Mouse (Mus musculus): ENCODE measurements at regions not wholly inside any gene's neighbourhood (a gene's known extent, or its start where the extent isn't known, plus 50 kb on each side); places are given as distances from the start of the nearest gene placed in this dataset.
A peak's percentile ranks its signal among the peaks of the same experiment; 100 is the strongest.

DNA sequence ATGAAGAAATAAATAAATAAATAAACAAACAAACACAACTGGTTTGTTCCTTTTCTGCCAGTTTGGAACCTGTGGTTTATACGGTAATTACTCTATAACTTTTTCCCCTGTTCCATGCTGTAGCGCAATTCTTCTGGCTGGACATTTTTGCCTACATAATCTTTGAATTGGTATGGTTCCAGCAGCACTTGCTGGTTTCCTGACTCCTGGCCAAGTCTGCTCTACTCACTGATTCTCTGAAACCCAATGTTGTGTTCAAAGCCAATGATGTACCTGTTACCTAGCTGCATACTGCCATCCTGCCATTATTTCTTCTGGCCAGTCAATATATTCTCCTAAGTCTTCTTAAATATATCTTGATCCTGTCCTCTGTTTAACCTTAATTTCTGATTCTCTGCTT lies 408.7 kb downstream of the Hace1 start:
- H3K9ac ChIP-seq (replicated peaks) = no peak overlapping the region
- no peak overlapping the region for H3K27ac ChIP-seq (replicated peaks)
- WGBS = 90% methylated on average over 2 of the region's 2 CpGs
- no peaks in the 10 kb centered on the region for H3K4me1 ChIP-seq
- no peaks in the 10 kb centered on the region for H3K36me3 ChIP-seq
- no peak for ATAC-seq (ENCODE audit: low FRiP score)
- H3K9me3 ChIP-seq (replicated peaks) = no peaks in the 10 kb centered on the region
- no peak overlapping the region for H3K4me3 ChIP-seq (replicated peaks)
- no peaks in the 10 kb centered on the region for H3K27me3 ChIP-seq (replicated peaks)
- no peak overlapping the region for H3K4me2 ChIP-seq

DNA sequence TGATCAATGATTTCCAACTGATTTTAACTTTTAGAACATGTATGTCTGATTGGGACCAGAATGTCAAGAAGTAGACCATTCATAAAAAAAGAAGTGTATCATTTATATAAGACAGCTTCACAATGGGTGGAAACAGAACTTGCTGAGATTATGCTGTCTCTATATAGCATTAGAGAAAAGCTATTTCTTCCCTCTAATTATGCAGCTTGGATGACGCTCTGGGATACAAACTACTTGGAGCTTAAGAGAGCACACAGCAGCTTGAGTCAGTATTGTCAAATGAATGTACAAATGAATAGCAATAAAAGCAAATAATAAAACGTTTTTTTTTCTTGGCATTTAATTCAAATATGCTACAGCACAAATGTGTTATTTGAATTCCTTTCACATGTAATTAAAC lies 428.7 kb downstream of the Hace1 start:
- Histone ChIP-seq H3K4me2 (no peak overlapping the region), H3K27me3 (replicated peaks) (no peaks in the 10 kb centered on the region), H3K9ac (replicated peaks) (no peak overlapping the region), H3K27ac (replicated peaks) (no peak overlapping the region), H3K4me3 (replicated peaks) (no peak overlapping the region), H3K36me3 (no peaks in the 10 kb centered on the region), H3K4me1 (no peaks in the 10 kb centered on the region), H3K9me3 (replicated peaks) (no peaks in the 10 kb centered on the region)
- ATAC-seq (ENCODE audit: low FRiP score) = no peak
- 34% methylated on average over 2 of the region's 2 CpGs for WGBS

DNA sequence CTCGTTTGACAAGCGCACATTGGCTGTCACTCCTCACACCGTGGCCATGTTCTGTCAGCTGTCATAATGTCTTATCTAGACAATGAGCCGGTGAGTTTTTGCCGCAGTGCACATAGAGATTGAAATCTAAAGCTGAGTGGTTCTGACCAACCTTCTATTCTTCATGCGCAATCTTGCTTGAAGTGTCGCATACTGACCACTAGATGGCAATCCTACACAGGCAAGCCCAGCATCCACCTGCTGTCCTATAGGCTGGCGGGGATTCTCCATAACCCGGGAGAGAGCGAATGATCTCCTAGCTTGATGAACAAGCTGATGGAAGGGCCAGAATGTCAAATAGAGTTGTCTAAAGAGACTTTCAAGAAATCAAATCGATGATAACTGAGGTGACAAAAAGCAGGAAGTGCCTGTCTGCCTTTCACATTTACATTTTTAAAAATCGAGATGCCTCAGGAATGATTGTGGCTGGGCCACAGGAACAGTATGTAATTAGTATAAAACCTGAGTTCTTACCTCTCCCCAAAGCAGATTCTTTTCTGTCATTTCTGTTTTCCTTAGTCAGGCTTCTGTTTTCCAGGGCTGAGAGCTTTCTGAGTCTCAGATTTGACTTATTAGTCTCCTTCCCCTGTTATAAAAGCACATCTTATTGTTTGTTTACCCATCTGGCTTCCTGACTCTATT lies 434.4 kb downstream of the Hace1 start:
- Histone ChIP-seq H3K27me3 (replicated peaks) (no peaks in the 10 kb centered on the region), H3K9ac (replicated peaks) (no peak overlapping the region), H3K4me3 (replicated peaks) (no peak overlapping the region), H3K4me2 (peak overlapping the region; percentile 17; the same call in 1 of the 2 replicates), H3K36me3 (no peaks in the 10 kb centered on the region), H3K4me1 (peaks cover 7% of the 10 kb centered on the region; the same call in 1 of the 2 replicates), H3K9me3 (replicated peaks) (no peaks in the 10 kb centered on the region), H3K27ac (replicated peaks) (no peak overlapping the region)
- ATAC-seq (ENCODE audit: low FRiP score) = peak; percentile 93
- 24% methylated on average over 12 of the region's 12 CpGs for WGBS

DNA sequence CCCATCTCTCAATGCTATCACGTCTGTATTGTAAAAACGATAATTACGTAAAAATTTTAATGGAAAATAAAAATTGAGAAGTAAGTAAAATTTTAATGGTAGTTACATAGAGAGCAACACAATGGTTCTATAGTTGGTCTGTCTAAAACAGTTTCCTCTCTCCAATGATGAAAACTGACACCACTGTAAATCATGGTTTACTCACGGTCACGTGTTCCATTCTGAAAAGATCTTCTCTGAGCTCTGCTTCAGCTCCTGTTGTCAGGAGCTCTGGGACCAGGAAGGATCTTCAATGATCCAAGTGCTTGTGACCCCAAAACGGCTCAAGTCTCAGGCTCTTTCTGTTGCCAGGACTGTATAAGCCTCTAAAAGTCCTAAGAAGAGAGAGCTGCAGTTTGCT lies 435.0 kb downstream of the Hace1 start:
- no peaks in the 10 kb centered on the region for H3K9me3 ChIP-seq (replicated peaks)
- ATAC-seq (ENCODE audit: low FRiP score) = no peak
- 63% methylated on average over 6 of the region's 6 CpGs for WGBS
- H3K4me2 ChIP-seq = no peak overlapping the region
- no peak overlapping the region for H3K9ac ChIP-seq (replicated peaks)
- no peak overlapping the region for H3K4me3 ChIP-seq (replicated peaks)
- no peaks in the 10 kb centered on the region for H3K36me3 ChIP-seq
- no peaks in the 10 kb centered on the region for H3K27me3 ChIP-seq (replicated peaks)
- peaks cover 7% of the 10 kb centered on the region; the same call in 1 of the 2 replicates for H3K4me1 ChIP-seq
- no peak overlapping the region for H3K27ac ChIP-seq (replicated peaks)

DNA sequence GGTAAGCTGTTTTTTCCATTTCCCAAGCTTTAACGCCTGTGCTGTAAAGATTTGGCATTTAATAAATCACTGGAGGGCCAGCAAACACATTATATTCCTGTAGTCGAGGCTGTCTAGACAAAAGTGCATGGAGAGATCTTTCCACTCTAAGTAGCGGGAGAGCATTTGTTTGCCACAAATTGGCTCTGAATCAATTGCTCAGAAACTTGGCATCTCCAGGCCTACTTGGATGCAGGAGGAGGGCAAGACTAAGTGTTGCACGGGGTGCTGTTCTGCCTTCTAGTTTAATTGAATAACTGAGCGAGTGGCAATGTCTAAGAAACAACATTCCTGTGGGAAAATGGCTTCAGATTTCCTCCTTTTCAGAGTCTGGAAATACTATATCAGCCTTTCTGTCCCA lies 438.7 kb downstream of the Hace1 start:
- WGBS = 28% methylated on average over 5 of the region's 5 CpGs
- Histone ChIP-seq H3K27ac (replicated peaks) (no peak overlapping the region; the same call in 1 of the 2 replicates), H3K9me3 (replicated peaks) (no peaks in the 10 kb centered on the region), H3K4me3 (replicated peaks) (no peak overlapping the region), H3K27me3 (replicated peaks) (no peaks in the 10 kb centered on the region), H3K4me2 (no peak overlapping the region), H3K9ac (replicated peaks) (no peak overlapping the region), H3K36me3 (no peaks in the 10 kb centered on the region), H3K4me1 (peaks cover 7% of the 10 kb centered on the region; the same call in 1 of the 2 replicates)
- ATAC-seq (ENCODE audit: low FRiP score) = 0 out of 2 replicates have a peak, but pooled peaks have one; percentile 35

DNA sequence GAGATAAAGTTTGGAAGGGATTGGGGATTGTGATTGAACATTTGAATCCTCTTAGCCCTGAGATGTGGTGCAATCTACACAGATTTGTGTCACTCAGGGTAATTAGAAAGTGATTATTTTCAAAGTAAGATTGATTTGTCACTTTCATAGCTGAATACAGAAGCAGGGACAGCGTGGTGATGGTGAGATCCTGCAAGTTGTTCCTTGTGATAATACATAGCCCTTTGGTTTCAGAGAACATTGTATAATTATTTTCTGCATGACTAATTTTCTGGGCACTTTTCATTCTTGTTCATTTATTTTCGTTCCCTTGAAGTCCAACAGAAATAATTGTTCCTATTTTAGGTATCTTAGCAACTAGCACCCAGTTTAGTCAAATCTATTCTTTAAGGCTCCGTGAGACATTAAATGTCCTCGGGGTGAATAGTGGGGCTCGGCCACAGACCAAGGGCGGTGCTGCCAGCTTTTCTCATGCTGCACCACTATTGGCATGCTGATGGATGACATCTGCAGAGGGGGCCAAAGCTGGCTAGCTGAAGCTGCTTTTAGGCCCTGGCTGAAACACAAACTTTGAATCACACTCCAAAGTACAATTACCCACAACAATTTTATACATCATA lies 468.0 kb downstream of the Hace1 start:
- Histone ChIP-seq H3K9me3 (replicated peaks) (no peaks in the 10 kb centered on the region), H3K4me1 (peaks cover 18% of the 10 kb centered on the region), H3K9ac (replicated peaks) (no peak overlapping the region), H3K27ac (replicated peaks) (0 out of 2 replicates have a peak overlapping the region, but pooled peaks have one; percentile 0), H3K4me3 (replicated peaks) (no peak overlapping the region), H3K36me3 (no peaks in the 10 kb centered on the region), H3K4me2 (no peak overlapping the region), H3K27me3 (replicated peaks) (no peaks in the 10 kb centered on the region)
- WGBS = 16% methylated on average over 6 of the region's 6 CpGs
- peak; percentile 87 for ATAC-seq (ENCODE audit: low FRiP score)

DNA sequence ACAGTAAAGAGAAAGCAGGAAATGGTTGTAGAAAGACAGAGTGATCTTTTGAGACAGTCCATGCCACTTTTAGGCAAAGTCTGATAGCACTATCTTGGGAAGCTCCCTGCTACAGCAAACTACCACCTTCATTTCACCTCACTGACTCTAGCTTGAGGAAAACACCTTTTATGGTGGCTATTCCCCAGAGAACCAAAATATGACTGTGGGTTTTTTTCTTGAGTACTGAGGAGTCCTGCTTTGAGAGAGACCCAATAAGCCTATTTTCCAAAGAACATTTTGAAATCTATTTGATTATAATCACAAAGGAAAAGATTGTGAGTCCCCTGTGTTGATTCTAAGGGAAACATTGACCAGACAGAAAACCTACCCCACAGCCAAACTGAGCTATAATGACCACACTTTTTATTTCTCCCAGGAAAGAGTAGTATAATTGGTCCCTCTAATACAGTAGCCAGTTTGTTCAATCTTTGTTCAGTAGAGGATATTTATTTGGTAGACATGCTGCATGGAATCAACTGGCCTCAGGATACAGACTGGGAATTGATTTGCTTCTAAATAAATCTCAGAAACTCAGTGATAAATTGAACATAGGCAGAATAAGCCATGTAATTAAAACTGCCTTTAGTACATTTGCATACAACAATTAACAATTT lies 468.6 kb downstream of the Hace1 start:
- Histone ChIP-seq H3K4me1 (peaks cover 18% of the 10 kb centered on the region), H3K9ac (replicated peaks) (no peak overlapping the region), H3K4me2 (no peak overlapping the region), H3K36me3 (no peaks in the 10 kb centered on the region), H3K9me3 (replicated peaks) (no peaks in the 10 kb centered on the region), H3K27ac (replicated peaks) (0 out of 2 replicates have a peak overlapping the region, but pooled peaks have one; percentile 0), H3K4me3 (replicated peaks) (no peak overlapping the region), H3K27me3 (replicated peaks) (no peaks in the 10 kb centered on the region)
- ATAC-seq (ENCODE audit: low FRiP score) = peak; percentile 45; the same call in 1 of the 2 replicates

DNA sequence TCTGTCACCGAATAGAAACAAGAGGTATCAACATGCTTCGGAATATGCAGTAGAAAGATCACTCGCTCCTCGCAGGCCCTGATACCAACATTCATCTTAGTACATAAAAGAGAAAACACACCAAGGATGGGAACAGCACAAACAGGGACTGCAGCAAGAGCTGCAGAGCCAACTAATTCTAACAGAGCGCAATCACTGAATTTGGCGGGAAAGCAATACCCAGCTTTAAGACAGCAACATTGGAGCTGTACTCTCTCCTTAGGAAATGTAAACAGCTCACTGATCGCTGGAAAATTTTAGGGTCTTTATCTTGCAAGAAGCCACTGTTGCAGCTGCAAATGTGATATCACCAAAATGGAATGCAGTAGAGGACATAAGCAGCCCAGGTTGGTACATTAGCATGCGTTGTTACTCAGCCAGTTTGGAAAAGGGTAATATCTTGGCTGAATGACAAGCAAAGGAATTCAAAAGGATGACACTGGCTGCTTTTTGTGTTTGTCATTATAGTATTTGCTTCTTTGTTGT lies 469.3 kb downstream of the Hace1 start:
- Histone ChIP-seq H3K27me3 (replicated peaks) (no peaks in the 10 kb centered on the region), H3K4me2 (no peak overlapping the region), H3K9me3 (replicated peaks) (no peaks in the 10 kb centered on the region), H3K4me3 (replicated peaks) (no peak overlapping the region), H3K36me3 (no peaks in the 10 kb centered on the region), H3K27ac (replicated peaks) (peak overlapping the region; percentile 68), H3K9ac (replicated peaks) (no peak overlapping the region), H3K4me1 (peaks cover 18% of the 10 kb centered on the region)
- WGBS = 67% methylated on average over 8 of the region's 8 CpGs
- ATAC-seq (ENCODE audit: low FRiP score) = 0 out of 2 replicates have a peak, but pooled peaks have one; percentile 16

DNA sequence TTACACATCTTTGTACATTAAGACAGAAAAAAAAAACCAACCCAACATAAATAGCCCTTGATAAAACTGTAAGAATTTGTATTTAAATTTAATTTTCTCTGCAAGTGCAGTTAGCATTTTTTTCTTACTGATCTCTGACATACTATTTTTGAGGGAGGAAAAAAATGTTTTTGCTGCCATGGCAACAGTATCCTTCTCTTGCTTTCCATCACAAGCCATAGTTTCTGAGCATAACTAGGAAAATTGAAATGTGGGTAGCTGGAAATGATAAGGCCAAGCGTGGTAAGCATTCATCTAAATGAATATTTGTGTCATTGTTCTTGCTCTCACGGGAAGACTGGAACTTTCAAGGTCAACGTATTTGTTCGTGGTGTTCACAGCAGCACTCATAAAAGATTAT lies 470.0 kb downstream of the Hace1 start:
- H3K4me1 ChIP-seq = peaks cover 18% of the 10 kb centered on the region
- no peak overlapping the region for H3K4me3 ChIP-seq (replicated peaks)
- ATAC-seq (ENCODE audit: low FRiP score) = no peak
- H3K36me3 ChIP-seq = no peaks in the 10 kb centered on the region
- no peaks in the 10 kb centered on the region for H3K9me3 ChIP-seq (replicated peaks)
- no peak overlapping the region for H3K4me2 ChIP-seq
- no peak overlapping the region for H3K27ac ChIP-seq (replicated peaks)
- H3K9ac ChIP-seq (replicated peaks) = no peak overlapping the region
- WGBS = 32% methylated on average over 4 of the region's 4 CpGs
- H3K27me3 ChIP-seq (replicated peaks) = no peaks in the 10 kb centered on the region

DNA sequence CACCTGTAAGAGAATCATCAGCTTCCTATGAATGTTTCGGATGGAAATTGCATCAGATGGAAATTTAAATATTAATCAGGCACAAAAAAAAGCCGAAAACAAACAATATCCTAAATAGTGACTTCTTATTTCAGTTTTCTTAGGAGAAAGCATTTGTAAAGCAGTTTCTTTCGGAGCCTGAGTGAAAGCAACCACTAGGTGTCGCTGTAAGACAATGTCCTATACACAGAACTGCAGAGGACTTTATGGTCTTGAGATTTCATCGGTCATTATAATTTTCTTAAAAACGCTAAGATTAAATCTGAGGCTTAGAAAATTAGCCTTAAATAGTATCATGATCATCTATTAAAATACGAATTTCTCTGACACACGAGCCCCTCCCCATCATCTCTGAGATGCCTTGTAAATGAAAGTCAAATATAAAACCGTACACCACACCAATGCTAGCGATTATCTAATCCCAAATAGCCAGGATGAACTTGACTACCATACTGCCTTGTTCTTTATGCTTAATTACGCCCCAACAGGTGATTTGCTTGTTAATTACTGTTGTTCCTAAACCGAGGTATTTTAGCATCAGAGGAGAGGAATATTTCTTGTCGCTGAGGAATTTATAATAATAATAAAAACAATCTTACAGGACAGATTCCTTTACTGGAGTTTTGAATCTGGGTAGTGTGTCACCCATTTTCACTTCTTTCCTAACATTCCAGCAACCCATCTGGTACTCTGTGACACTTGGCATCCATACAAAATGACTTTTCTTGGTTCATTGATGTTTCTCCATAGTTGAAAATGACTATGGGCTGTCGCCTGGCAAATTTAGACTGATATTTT lies 480.0 kb downstream of the Hace1 start:
- no peaks in the 10 kb centered on the region for H3K27me3 ChIP-seq (replicated peaks)
- peak; percentile 85 for ATAC-seq (ENCODE audit: low FRiP score)
- H3K27ac ChIP-seq (replicated peaks) = peak overlapping the region; percentile 56; the same call in 1 of the 2 replicates
- H3K9ac ChIP-seq (replicated peaks) = no peak overlapping the region
- H3K4me1 ChIP-seq = no peaks in the 10 kb centered on the region
- no peaks in the 10 kb centered on the region for H3K36me3 ChIP-seq
- WGBS = 28% methylated on average over 14 of the region's 14 CpGs
- H3K9me3 ChIP-seq (replicated peaks) = no peaks in the 10 kb centered on the region
- peak overlapping the region; percentile 12; the same call in 1 of the 2 replicates for H3K4me3 ChIP-seq (replicated peaks)
- peak overlapping the region; percentile 3 for H3K4me2 ChIP-seq

DNA sequence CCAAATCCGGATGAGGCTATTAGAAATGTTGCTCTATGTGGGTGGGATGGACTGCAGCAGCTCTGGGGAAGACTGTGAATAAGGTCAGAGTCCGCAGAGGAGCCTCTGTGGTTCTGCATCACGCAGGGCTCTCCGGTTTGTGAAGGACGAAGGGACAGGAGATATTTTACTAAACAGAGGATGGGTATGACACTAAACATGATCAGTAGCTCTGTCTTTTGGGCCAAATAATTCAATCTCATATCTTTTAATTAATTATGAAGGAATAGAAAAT lies 480.5 kb downstream of the Hace1 start:
- WGBS = 67% methylated on average over 5 of the region's 5 CpGs
- Histone ChIP-seq H3K9me3 (replicated peaks) (no peaks in the 10 kb centered on the region), H3K27ac (replicated peaks) (peak overlapping the region; percentile 56; the same call in 1 of the 2 replicates), H3K4me3 (replicated peaks) (no peak overlapping the region), H3K36me3 (no peaks in the 10 kb centered on the region), H3K4me1 (no peaks in the 10 kb centered on the region), H3K27me3 (replicated peaks) (no peaks in the 10 kb centered on the region), H3K9ac (replicated peaks) (no peak overlapping the region), H3K4me2 (no peak overlapping the region)
- ATAC-seq (ENCODE audit: low FRiP score) = no peak
